Mouse (Mus musculus) kidney, postnatal 10 days (tissue): Measurements from ENCODE around the gene Des.

ENCODE experiments used
- DNase-seq: peaks from one replicate; pipeline ENCODE4 v3.0.0; 2021; ENCODE audit warnings: mixed read lengths

The Des gene

GRCm38 (mm10) chr1:75385142-75385730 is 25.1 kb downstream of the Des start:
- no peak for DNase-seq

GRCm38 (mm10) chr1:75386149-75386548 is 26.0 kb downstream of the Des start:
- no peak for DNase-seq

GRCm38 (mm10) chr1:75387469-75387928 is 27.4 kb downstream of the Des start:
- no peak for DNase-seq

DNA sequence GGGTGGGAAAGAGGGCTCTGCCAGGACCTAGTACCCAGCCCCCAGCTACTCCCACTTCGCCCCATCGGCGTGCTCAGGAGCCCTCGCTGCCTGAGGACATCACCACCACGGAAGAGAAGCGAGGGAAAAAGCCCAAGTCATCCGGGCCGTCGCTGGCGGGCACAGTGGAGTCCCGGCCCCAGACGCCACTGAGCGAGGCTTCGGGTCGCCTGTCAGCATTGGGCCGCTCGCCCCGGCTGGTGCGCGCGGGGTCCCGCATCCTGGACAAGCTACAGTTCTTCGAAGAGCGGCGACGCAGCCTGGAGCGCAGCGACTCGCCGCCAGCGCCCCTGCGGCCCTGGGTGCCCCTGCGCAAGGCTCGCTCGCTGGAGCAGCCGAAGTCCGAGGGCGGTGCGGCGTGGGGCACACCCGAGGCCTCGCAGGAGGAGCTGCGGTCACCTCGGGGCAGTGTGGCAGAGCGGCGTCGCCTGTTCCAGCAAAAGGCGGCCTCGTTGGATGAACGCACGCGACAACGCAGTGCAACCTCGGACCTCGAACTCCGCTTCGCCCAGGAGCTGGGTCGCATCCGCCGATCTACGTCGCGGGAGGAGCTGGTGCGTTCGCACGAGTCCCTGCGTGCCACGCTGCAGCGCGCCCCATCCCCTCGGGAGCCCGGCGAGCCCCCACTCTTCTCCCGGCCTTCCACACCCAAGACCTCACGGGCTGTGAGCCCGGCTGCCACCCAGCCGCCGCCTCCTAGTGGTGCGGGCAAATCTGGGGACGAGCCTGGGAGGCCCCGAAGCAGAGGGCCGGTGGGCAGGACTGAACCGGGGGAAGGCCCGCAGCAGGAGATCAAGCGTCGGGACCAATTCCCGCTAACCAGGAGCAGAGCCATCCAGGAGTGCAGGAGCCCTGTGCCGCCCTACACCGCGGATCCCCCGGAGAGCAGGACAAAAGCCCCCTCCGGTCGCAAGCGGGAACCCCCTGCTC is 28.1 kb downstream of the Des start:
- no peak for DNase-seq

GRCm38 (mm10) chr1:75388898-75389515 is 28.9 kb downstream of the Des start:
- DNase-seq = no peak

DNA sequence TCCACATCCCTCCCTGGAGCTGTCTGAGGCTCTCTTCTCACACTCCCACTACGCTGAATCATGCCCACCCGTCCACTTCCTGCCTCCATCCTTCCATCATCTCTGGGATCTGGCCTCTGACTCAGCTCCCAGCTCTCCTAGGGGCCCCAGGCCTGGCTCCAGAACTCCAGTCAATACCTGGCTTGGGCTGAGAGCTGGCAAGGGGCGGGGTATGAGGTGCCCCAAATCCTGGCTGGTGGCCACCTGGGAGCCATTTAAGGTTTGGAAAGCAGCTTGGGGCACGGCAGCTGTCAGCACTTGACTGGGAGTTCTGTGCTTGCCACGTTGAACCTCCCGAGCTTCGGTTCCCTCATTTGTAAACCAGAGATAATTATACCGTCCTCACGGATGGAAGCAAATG is 33.0 kb downstream of the Des start:
- DNase-seq = no peak

DNA sequence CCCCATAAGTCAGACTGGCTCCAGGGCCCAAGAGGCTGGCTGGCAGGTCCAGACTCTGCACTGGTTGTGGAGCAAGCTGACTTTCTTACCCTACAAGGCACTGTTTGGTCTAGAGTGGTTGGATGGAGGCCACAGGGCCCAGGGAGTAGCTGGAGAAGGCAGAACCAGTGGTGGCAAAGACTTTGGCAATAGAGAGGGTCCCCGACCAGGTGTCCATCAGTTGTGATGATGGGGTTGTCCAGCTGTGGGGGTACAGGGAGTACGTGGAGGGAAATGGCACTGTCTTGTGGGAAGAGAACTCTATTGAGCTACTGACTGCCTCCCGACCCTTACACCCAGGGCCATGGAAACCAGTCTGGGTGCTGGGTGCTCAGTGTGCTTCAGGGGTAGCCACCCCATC is 33.7 kb downstream of the Des start:
- DNase-seq = no peak

GRCm38 (mm10) chr1:75398761-75399402 is 38.8 kb downstream of the Des start:
- peak; percentile 88 for DNase-seq

DNA sequence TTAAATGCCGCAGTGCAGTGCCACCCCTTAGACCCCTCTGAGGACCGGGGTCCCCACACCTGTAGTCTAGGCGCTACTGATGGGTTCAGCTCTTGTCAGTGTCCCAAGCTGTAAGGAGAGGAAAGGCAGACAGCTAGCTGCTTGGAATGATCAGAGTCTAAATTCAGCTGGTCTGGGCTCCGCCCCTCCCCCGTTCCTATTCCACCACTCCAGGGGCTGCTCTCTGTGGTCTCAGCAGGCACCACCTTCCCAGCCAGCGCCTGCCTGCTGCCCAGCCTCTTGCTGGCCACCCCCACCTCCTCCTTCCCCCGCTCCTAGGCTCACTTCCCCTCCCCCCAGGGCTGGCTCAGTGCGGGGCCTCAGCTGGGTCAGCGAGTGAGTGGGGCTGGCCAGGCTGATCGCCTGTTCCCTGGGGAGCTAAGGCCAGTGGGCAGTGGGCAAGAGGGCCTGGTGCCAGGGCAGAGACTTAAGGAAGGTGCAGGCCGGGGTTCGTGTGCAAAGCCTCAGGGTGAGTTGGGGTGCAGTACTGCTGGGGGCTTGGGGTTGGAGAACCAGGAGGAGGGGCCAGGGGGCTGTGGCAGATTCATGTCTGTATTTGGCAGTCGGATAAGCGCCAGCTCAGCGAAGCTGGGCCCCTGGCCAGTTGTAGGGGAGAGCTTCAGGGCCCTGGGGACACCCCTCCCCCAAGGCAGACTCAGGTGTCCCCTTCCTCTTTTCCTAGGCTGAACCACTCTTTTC is 39.8 kb downstream of the Des start:
- peak; percentile 88 for DNase-seq

GRCm38 (mm10) chr1:75400493-75401115 is 40.5 kb downstream of the Des start:
- no peak for DNase-seq

GRCm38 (mm10) chr1:75405547-75405946 is 45.4 kb downstream of the Des start:
- DNase-seq = no peak

DNA sequence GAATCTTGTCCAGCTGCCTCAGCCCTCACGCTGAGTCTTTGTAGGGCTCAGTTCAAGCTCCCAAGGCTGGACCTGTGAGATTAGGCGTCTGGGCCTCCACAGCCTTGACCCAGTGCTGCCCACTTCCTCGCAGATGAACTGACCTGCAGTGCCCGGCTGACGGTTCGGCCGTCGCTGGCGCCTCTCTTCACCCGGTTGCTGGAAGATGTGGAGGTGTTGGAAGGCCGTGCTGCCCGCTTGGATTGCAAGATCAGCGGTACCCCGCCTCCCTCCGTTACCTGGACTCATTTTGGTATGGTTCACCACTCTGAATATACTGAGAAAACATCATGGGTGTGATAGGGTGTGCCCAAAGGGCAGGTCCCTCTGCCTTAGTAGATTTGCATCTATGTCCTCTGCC is 46.0 kb downstream of the Des start:
- no peak for DNase-seq

DNA sequence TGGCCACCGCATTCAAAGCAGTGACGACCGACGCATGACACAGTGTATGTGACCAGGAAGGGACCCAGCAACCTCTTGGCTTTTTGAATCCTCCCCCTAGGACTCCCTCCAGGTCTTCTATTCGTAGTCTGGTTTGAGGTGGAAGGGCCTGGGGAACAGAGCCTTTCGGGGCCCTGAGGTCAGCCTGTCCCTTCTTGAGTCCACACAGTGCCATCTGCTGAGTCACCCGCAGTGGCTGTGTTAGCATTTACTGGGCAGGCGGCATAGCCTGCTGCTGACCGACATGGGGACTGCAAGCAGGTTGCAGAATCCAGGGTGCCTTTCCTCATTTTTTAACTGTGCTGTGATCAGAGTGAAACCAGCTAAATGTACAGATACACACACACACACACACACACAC is 46.9 kb downstream of the Des start:
- DNase-seq = no peak

- DNase-seq = no peak
Observed at GRCm38 (mm10) chr1:75408210-75408609, 48.1 kb downstream of the Des start.

- no peak for DNase-seq
Observed at GRCm38 (mm10) chr1:75409950-75410349, 49.8 kb downstream of the Des start.

- DNase-seq = no peak
Observed at GRCm38 (mm10) chr1:75412196-75412595, 52.1 kb downstream of the Des start.

- DNase-seq = peak; percentile 48
Observed at GRCm38 (mm10) chr1:75413749-75414148, 53.6 kb downstream of the Des start.
